Mouse (Mus musculus): ENCODE measurements around the gene Nfkb1.
A peak's percentile ranks its signal among the peaks of the same experiment; 100 is the strongest.

The Nfkb1 gene

DNA sequence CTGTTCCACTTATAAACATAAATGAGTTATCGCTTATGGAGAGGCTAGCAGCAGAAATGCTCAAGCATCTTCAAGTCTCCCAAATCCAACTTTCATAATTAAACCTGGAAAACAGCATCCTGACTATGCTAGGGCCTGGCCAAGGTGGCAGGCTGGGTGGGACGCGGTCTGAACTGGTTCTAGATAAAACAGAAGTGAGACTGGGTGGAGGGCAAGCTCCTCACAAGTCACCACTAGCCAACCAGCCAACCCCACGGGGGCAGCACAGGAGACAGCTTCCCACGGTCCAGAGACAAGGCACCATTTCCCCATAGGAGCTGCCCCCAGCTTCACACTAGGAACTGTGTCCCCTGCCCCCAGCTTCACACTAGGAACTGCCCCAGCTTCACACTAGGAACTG, 53.8 kb downstream of the Nfkb1 start:
- H3K4me1 ChIP-seq (replicated peaks; ENCODE audit: low read depth, low read length), result peaks cover 30% of the 10 kb centered on the region
- no peaks in the 10 kb centered on the region; the same call in 1 of the 2 replicates for H3K27me3 ChIP-seq (ENCODE audit: insufficient read depth, low read length)
- no peaks in the 10 kb centered on the region for H3K36me3 ChIP-seq (ENCODE audit: insufficient read depth, low read length)
- TF ChIP-seq CTCF (conservative IDR thresholded peaks at IDR 0.05; ENCODE audit: low read length) (no peak), NANOG (IDR thresholded peaks at IDR 0.05; ENCODE audit: borderline replicate concordance, low read length) (no peak), POU5F1 (IDR thresholded peaks at IDR 0.05; ENCODE audit: borderline replicate concordance, low read length) (no peak)
- H3K9me3 ChIP-seq (ENCODE audit: low read length), result no peaks in the 10 kb centered on the region
- H3K4me3 ChIP-seq (replicated peaks; ENCODE audit: low read length), result no peak overlapping the region

DNA sequence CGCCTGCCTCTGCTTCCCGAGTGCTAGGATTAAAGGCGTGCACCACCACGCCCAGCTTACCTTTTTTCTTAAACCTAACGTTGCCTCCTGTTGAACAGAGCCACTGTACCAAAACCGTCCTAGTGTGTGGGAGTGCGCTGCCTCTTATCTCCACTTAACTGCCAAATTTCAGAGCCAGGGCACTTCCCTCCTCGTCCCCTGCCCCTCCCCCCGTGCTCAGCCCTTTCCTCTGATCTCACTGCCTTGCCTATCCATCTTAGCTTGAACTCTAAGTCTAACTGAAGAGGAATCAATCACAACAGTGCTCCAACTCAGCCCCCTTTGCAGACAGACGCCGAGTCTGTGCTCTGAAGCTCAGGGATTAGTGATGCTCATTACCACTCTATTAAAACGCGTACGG, 54.9 kb downstream of the Nfkb1 start:
- Histone ChIP-seq H3K27me3 (ENCODE audit: insufficient read depth, low read length) (peaks cover 8% of the 10 kb centered on the region), H3K36me3 (ENCODE audit: insufficient read depth, low read length) (no peaks in the 10 kb centered on the region), H3K9me3 (ENCODE audit: low read length) (no peaks in the 10 kb centered on the region), H3K4me1 (replicated peaks; ENCODE audit: low read depth, low read length) (peaks cover 30% of the 10 kb centered on the region), H3K4me3 (replicated peaks; ENCODE audit: low read length) (no peak overlapping the region)
- no peak for TF ChIP-seq CTCF (conservative IDR thresholded peaks at IDR 0.05; ENCODE audit: low read length)
- no peak for TF ChIP-seq NANOG (IDR thresholded peaks at IDR 0.05; ENCODE audit: borderline replicate concordance, low read length)
- TF ChIP-seq POU5F1 (IDR thresholded peaks at IDR 0.05; ENCODE audit: borderline replicate concordance, low read length), result no peak

DNA sequence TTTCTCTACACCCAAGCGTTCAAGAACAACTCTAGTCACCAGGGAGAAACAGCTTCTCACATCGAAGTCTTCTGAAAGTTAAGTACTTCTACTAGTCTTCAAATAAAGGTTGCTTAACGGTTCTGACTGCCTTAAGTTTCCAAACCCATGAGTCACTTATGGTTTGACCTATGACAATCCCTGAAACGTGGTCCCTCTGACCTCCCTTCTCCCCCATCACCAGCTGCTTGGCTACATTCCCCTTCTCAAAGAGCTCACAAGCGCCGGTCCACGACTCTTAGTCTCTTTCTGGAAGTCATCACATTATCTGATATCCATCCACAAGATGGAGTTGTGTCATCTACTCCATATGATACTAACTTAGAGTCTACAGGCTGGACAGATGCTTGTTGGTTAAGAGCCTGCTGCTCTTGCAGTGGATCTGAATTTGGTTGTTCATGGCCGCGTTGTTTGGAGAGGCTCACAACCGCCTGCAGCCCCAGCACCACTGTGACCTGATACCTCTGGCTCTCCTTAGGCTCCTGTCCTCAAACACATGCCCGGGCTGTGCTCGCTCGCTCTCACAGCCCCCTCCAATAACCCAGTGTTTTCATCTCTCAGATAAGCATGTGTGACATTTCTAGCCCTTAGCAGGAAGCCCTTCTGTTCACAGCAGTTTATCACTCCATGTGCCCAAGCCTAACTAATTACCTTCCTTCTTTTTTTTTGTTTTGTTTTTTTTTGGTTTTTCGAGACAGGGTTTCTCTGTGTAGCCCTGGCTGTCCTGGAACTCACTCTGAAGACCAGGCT, 55.5 kb downstream of the Nfkb1 start:
- no peaks in the 10 kb centered on the region for H3K36me3 ChIP-seq (ENCODE audit: insufficient read depth, low read length)
- H3K4me3 ChIP-seq (replicated peaks; ENCODE audit: low read length), result no peak overlapping the region
- H3K9me3 ChIP-seq (ENCODE audit: low read length), result no peaks in the 10 kb centered on the region
- TF ChIP-seq POU5F1 (IDR thresholded peaks at IDR 0.05; ENCODE audit: borderline replicate concordance, low read length), result no peak
- peaks cover 32% of the 10 kb centered on the region for H3K4me1 ChIP-seq (replicated peaks; ENCODE audit: low read depth, low read length)
- peaks cover 14% of the 10 kb centered on the region for H3K27me3 ChIP-seq (ENCODE audit: insufficient read depth, low read length)

DNA sequence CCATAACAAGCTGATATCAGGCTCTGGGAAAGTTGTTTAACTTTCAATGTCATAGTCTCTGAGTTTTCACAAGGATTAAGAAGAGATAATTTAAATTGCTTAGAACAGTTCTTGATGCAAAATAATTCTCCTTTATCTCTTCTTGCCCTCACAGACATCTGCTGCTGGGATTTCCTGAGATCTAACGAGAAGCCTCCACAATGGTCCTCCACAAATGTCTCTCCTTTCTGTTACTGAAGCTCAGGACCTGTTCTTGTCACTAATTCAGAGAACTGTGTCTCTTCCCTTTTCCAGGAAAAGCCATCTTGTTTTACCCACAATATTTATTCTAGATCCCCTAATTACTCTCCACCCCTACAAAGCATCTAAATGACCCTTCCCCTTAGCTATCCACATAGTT, 56.3 kb downstream of the Nfkb1 start:
- no peaks in the 10 kb centered on the region for H3K36me3 ChIP-seq (ENCODE audit: insufficient read depth, low read length)
- H3K9me3 ChIP-seq (ENCODE audit: low read length), result no peaks in the 10 kb centered on the region
- peaks cover 22% of the 10 kb centered on the region for H3K27me3 ChIP-seq (ENCODE audit: insufficient read depth, low read length)
- H3K4me3 ChIP-seq (replicated peaks; ENCODE audit: low read length), result no peak overlapping the region
- H3K4me1 ChIP-seq (replicated peaks; ENCODE audit: low read depth, low read length), result peaks cover 35% of the 10 kb centered on the region
- no peak for TF ChIP-seq CTCF (conservative IDR thresholded peaks at IDR 0.05; ENCODE audit: low read length)
- no peak for TF ChIP-seq POU5F1 (IDR thresholded peaks at IDR 0.05; ENCODE audit: borderline replicate concordance, low read length)
- TF ChIP-seq NANOG (IDR thresholded peaks at IDR 0.05; ENCODE audit: borderline replicate concordance, low read length), result no peak

DNA sequence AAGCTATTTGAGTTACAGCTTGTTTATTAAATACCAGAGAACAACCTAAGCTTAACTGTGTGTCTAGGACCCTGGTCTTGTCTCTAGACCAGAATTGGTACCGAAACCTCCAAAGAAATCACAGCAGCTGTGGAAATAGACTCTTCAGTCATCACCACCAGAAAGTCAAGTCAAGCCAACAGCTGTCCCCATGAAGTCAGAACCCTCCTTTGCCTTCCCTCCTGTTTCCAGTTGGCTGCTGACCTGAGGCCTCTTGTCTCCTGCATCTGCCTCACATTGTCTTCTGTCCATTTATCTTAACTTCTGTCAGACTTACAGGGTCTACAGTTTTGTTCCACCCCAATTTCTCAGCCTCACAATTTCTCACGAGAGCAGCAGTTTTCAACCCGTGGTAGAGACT, 57.1 kb downstream of the Nfkb1 start:
- H3K4me3 ChIP-seq (replicated peaks; ENCODE audit: low read length), result no peak overlapping the region
- H3K27me3 ChIP-seq (ENCODE audit: insufficient read depth, low read length), result peaks cover 28% of the 10 kb centered on the region
- H3K4me1 ChIP-seq (replicated peaks; ENCODE audit: low read depth, low read length), result peaks cover 35% of the 10 kb centered on the region
- H3K36me3 ChIP-seq (ENCODE audit: insufficient read depth, low read length), result no peaks in the 10 kb centered on the region
- H3K9me3 ChIP-seq (ENCODE audit: low read length), result no peaks in the 10 kb centered on the region
- TF ChIP-seq CTCF (conservative IDR thresholded peaks at IDR 0.05; ENCODE audit: low read length), result no peak
- TF ChIP-seq NANOG (IDR thresholded peaks at IDR 0.05; ENCODE audit: borderline replicate concordance, low read length), result no peak
- no peak for TF ChIP-seq POU5F1 (IDR thresholded peaks at IDR 0.05; ENCODE audit: borderline replicate concordance, low read length)

DNA sequence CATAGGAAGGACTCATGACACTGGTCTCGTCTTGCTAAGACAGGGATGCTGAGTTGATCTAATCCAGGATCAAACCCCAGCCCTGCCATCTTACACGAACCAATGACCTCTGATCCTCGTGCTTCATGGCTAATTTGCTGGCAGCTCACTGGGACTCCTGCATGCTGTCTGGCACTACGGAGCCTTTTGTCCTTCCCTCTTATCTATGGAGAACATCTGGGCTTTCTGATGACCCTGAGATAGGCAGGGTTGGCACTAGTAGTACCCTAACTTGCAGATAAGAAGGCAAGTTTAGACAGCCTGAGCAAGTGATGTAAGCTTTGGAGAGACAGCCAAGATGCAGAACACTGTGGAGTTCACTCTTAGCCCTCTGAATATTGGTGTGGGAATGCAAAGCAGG, 59.5 kb downstream of the Nfkb1 start:
- no peaks in the 10 kb centered on the region for H3K9me3 ChIP-seq (ENCODE audit: low read length)
- H3K4me3 ChIP-seq (replicated peaks; ENCODE audit: low read length), result no peak overlapping the region
- TF ChIP-seq NANOG (IDR thresholded peaks at IDR 0.05; ENCODE audit: borderline replicate concordance, low read length) (no peak), CTCF (conservative IDR thresholded peaks at IDR 0.05; ENCODE audit: low read length) (no peak), POU5F1 (IDR thresholded peaks at IDR 0.05; ENCODE audit: borderline replicate concordance, low read length) (no peak)
- H3K4me1 ChIP-seq (replicated peaks; ENCODE audit: low read depth, low read length), result peaks cover 38% of the 10 kb centered on the region
- H3K36me3 ChIP-seq (ENCODE audit: insufficient read depth, low read length), result 0 out of 2 replicates have a peak, but pooled peaks cover 3% of the 10 kb centered on the region
- H3K27me3 ChIP-seq (ENCODE audit: insufficient read depth, low read length), result peaks cover 28% of the 10 kb centered on the region

DNA sequence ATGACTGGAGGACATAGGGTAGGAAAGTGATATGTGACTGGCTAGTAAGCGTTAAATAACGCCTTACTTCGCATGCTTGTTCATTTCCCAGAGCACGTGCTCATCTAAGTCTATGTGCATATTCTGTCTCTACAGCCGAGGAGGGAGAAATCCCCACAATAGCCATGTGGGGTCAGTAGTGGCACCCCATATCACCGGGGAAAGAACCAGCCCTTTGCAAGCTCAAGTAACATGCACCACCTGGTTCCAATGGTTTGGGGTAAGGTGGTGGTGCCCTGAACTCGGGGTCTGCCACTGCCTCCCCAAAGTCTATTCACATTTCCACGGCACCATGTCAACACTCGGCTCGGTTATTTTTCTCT, 60.3 kb downstream of the Nfkb1 start:
- peak overlapping the region; percentile 13; the same call in 1 of the 2 replicates for H3K4me3 ChIP-seq (replicated peaks; ENCODE audit: low read length)
- peaks cover 28% of the 10 kb centered on the region for H3K27me3 ChIP-seq (ENCODE audit: insufficient read depth, low read length)

DNA sequence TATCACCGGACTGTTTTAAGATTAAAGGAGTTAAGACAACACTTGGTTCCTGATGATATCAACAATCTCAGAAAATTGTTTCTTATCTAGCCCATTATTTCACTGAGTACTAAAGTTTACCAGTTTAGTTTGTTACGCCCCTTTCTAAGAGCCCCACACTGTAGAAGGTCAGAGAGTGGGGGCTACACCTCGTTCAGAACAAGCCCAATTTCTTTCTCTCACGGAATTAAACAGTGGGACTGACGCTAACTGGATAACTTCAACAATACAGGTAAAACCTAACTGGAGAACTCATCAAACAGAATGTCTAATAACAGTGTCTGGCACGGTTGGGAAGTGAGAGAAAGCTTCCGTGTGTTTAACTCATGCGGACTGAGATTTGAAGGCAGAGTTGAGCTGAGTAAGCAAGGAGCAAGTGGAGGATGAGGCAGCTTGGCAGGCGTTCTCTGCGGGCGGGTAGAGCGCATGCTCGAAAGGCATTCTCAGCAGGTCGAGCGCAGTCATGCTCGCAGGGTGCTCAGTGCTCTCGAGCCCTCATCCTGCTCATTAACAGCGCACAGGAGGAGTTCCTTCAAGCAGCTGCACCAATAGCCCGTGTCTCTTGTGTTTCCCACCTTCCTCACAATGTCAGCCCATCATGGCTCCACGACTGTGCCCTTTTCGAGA, 60.8 kb downstream of the Nfkb1 start:
- peaks cover 26% of the 10 kb centered on the region for H3K4me1 ChIP-seq (replicated peaks; ENCODE audit: low read depth, low read length)
- H3K36me3 ChIP-seq (ENCODE audit: insufficient read depth, low read length), result 0 out of 2 replicates have a peak, but pooled peaks cover 3% of the 10 kb centered on the region
- peak overlapping the region; percentile 13; the same call in 1 of the 2 replicates for H3K4me3 ChIP-seq (replicated peaks; ENCODE audit: low read length)
- H3K9me3 ChIP-seq (ENCODE audit: low read length), result no peaks in the 10 kb centered on the region
- no peak for TF ChIP-seq CTCF (conservative IDR thresholded peaks at IDR 0.05; ENCODE audit: low read length)
- no peak for TF ChIP-seq POU5F1 (IDR thresholded peaks at IDR 0.05; ENCODE audit: borderline replicate concordance, low read length)
- H3K27me3 ChIP-seq (ENCODE audit: insufficient read depth, low read length), result peaks cover 28% of the 10 kb centered on the region

More for the DNA sequence above, 60.3 kb downstream of the Nfkb1 start:
- TF ChIP-seq NANOG (IDR thresholded peaks at IDR 0.05; ENCODE audit: borderline replicate concordance, low read length), result no peak
- TF ChIP-seq POU5F1 (IDR thresholded peaks at IDR 0.05; ENCODE audit: borderline replicate concordance, low read length), result no peak
- peak; percentile 48 for TF ChIP-seq CTCF (conservative IDR thresholded peaks at IDR 0.05; ENCODE audit: low read length)
- 0 out of 2 replicates have a peak, but pooled peaks cover 3% of the 10 kb centered on the region for H3K36me3 ChIP-seq (ENCODE audit: insufficient read depth, low read length)
- no peaks in the 10 kb centered on the region for H3K9me3 ChIP-seq (ENCODE audit: low read length)
- H3K4me1 ChIP-seq (replicated peaks; ENCODE audit: low read depth, low read length), result peaks cover 30% of the 10 kb centered on the region
